Mouse (Mus musculus) limb, embryonic 10.5 days (tissue): ENCODE results near the gene Setd6. TPM values are rescaled to one million over a fixed set of nuclear protein-coding genes. Genes with fewer than 3 reads are reported as not detected.

ENCODE experiments used
- DNase-seq: peaks from one replicate; pipeline ENCODE4 v3.0.0-alpha.2; 2017; ENCODE audit warnings: low spot score
- H3K27ac ChIP-seq: fragments of 300-500 bp; sonication (generic); 2 replicates; pipeline ENCODE4 v1.5.1; 2016; ENCODE audit warnings: mild to moderate bottlenecking
- H3K27me3 ChIP-seq: fragments of 300-500 bp; sonication (generic); 2 replicates; pipeline ENCODE4 v1.6.1; 2016; ENCODE audit warnings: low read depth, mild to moderate bottlenecking; ENCODE audit not compliant: poor library complexity, severe bottlenecking
- H3K36me3 ChIP-seq: fragments of 300-500 bp; sonication (generic); 2 replicates; pipeline ENCODE4 v1.6.1; 2016; ENCODE audit warnings: mild to moderate bottlenecking, moderate library complexity
- H3K4me1 ChIP-seq: fragments of 300-500 bp; sonication (generic); 2 replicates; pipeline ENCODE4 v1.6.1; 2016
- H3K4me3 ChIP-seq: fragments of 300-500 bp; sonication (generic); 2 replicates; pipeline ENCODE4 v1.5.1; 2016; ENCODE audit warnings: mild to moderate bottlenecking, moderate library complexity
- H3K9me3 ChIP-seq: fragments of 300-500 bp; sonication (generic); replicated peaks from 2 replicates; pipeline ENCODE4 v1.6.1; 2016; ENCODE audit warnings: mild to moderate bottlenecking
- WGBS: fragments of 180-500 bp; shearing (Covaris S2); methylation state at CpG from one replicate; pipeline ENCODE4 v1.1.7; 2016; 5-methylcytosine and 5-hydroxymethylcytosine counted together
- polyA plus RNA-seq: library from polyadenylated mRNA; unstranded; fragments of >200 nt; fragmentation: Nextera tagmentation; extraction: Ambion mirVana; gene quantifications from 2 replicates; pipeline ENCODE4 v1.2.1, GENCODE M21; 2016

Gene Setd6
- polyA plus RNA-seq, result 16.7 and 22.6 TPM in 2 replicates

DNA sequence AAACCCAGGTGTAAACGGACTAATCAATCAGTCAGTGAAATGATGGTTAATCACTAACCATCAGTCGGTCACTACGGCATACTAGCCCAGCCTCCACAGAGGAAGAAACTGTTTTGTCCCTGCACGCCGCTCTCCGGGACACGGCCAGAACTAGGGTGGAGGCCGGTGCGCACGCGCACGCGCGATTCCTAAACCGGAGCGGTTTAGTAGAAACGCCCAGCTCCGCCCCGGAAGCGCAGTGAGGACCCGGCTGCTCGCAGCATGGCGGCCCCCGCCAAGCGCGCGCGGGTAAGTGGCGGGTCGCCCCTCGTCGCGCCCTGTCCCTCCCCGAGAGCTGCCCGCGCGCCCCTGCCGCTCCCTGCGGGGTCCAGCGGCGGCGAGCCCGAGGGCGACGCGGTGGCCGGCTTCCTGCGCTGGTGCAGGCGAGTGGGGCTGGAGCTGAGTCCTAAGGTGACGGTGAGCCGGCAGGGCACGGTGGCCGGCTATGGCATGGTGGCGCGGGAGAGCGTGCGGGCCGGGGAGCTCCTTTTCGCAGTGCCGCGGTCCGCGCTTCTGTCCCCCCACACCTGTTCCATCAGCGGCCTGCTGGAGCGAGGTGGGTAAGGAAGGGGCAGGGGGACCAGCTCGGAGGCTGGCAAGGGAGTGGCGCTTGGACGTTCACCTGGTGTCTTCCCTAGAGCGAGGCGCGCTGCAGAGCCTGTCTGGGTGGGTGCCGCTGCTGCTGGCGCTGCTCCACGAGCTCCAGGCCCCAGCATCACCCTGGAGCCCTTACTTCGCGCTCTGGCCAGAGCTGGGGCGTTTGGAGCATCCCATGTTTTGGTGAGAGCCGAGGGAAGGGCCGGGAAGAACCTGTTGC, at the start of gene Setd6:
Gene Setd6 (plus strand): TSS at position 206 of the 856 bp plus-strand sequence.
- peaks cover 42% of the 10 kb centered on the region for H3K36me3 ChIP-seq
- no peaks in the 10 kb centered on the region for H3K9me3 ChIP-seq
- H3K4me3 ChIP-seq, result peak within 1 kb of the TSS; percentile 95
- peak within 1 kb of the TSS; percentile 92 for H3K27ac ChIP-seq
- under 1% methylated on average over 79 of the region's 79 CpGs for WGBS
- no peaks in the 10 kb centered on the region for H3K27me3 ChIP-seq
- peaks cover 27% of the 10 kb centered on the region for H3K4me1 ChIP-seq
- DNase-seq, result peak; percentile 92

- Histone ChIP-seq H3K4me1 (peaks cover 4% of the 10 kb centered on the region; the same call in 1 of the 2 replicates), H3K36me3 (no peaks in the 10 kb centered on the region), H3K4me3 (no peak overlapping the region), H3K27ac (no peak overlapping the region), H3K9me3 (no peaks in the 10 kb centered on the region), H3K27me3 (peaks cover 7% of the 10 kb centered on the region)
- DNase-seq, result no peak
- 59% methylated on average over 8 of the region's 8 CpGs for WGBS
Measured at GRCm38 (mm10) chr8:95668163-95668958, 47.3 kb upstream of the Setd6 start.

GRCm38 (mm10) chr8:95669967-95670366, 45.7 kb upstream of the Setd6 start:
- Histone ChIP-seq H3K9me3 (no peaks in the 10 kb centered on the region), H3K4me1 (peaks cover 4% of the 10 kb centered on the region; the same call in 1 of the 2 replicates)
- 76% methylated on average over 2 of the region's 2 CpGs for WGBS

DNA sequence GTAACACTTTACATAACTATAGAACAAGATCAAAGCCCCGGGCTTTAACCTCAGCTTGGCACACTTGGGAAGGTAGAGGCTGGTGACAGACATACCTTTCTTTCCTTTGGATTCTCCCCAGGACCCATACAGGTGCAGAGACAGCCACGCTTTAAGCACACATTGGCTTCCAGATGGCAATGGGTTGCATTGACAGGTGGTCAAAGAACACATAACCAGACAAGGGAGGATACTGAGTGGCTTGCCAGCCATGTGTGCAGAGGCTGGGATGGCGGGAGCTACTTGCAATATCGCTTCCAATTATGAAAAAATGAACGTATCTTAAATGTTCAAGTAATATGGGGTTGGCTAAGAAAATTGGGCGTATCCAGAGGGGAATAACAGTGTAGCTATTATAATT, 43.8 kb upstream of the Setd6 start:
- H3K4me3 ChIP-seq, result no peak overlapping the region
- 84% methylated on average over 6 of the region's 6 CpGs for WGBS

More at GRCm38 (mm10) chr8:95669967-95670366, 45.7 kb upstream of the Setd6 start:
- Histone ChIP-seq H3K4me3 (no peak overlapping the region), H3K27me3 (peaks cover 23% of the 10 kb centered on the region), H3K36me3 (no peaks in the 10 kb centered on the region), H3K27ac (no peak overlapping the region)
- no peak for DNase-seq

DNA sequence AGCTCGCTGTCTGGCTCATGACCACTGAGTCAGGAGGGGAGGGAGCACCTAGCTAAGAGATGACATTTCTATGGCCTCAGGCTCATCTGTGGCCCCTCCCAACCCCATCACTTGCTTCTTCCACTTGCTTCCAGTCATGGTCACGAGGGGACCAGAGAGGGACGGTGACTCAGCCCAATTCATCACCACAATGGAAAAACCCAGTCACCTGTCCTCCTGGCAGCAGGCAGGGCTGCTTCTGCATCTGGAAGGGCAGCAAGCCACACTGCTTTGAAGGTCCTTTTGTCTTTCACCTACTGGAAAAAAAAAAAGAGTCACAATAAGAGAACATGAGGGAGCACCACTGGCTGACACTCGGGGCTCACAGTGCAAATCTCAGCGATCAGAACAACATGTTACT, 42.9 kb upstream of the Setd6 start:
- no peak for DNase-seq
- no peak overlapping the region for H3K27ac ChIP-seq
- WGBS, result 79% methylated on average over 5 of the region's 5 CpGs
- H3K36me3 ChIP-seq, result no peaks in the 10 kb centered on the region
- no peaks in the 10 kb centered on the region for H3K9me3 ChIP-seq
- peaks cover 12% of the 10 kb centered on the region for H3K4me1 ChIP-seq
- H3K4me3 ChIP-seq, result no peak overlapping the region
- peaks cover 51% of the 10 kb centered on the region for H3K27me3 ChIP-seq

More for the DNA sequence above, 43.8 kb upstream of the Setd6 start:
- H3K36me3 ChIP-seq, result no peaks in the 10 kb centered on the region
- peaks cover 4% of the 10 kb centered on the region; the same call in 1 of the 2 replicates for H3K4me1 ChIP-seq
- H3K27ac ChIP-seq, result no peak overlapping the region
- DNase-seq, result no peak
- peaks cover 42% of the 10 kb centered on the region for H3K27me3 ChIP-seq
- no peaks in the 10 kb centered on the region for H3K9me3 ChIP-seq

DNA sequence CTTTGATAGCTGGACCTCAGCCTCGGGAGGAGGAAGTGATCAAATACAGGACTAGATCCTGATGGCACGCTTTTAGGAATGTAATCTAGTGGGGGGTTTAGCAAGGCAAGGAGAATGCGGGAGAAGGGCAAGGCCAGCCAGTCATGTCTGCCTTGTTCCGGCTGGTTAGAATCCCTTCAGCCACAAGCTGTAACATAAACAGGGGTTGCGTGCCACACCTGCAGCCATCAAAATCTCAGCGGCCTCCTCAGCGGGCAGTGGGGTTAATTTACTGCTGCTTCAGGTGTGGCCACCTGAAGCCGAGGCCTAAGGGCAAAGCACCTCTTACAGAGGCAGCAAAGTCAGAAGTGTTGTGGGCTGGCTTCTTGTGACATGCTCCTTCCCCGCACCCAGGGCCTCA, 39.0 kb upstream of the Setd6 start, which contains the start of gene Ndrg4:
Gene Ndrg4 (plus strand): TSS at position 350 of the 400 bp plus-strand sequence.
- H3K4me1 ChIP-seq, result peaks cover 16% of the 10 kb centered on the region
- DNase-seq, result peak; percentile 35
- peak within 1 kb of the TSS; percentile 65 for H3K27ac ChIP-seq
- H3K4me3 ChIP-seq, result peak within 1 kb of the TSS; percentile 63
- peaks cover 90% of the 10 kb centered on the region for H3K27me3 ChIP-seq
- no peaks in the 10 kb centered on the region for H3K36me3 ChIP-seq
- H3K9me3 ChIP-seq, result no peaks in the 10 kb centered on the region
- WGBS, result 33% methylated on average over 9 of the region's 9 CpGs

- peaks cover 16% of the 10 kb centered on the region for H3K4me1 ChIP-seq
- H3K9me3 ChIP-seq, result no peaks in the 10 kb centered on the region
- no peaks in the 10 kb centered on the region for H3K36me3 ChIP-seq
- peak overlapping the region; percentile 65 for H3K27ac ChIP-seq
- peak overlapping the region; percentile 63 for H3K4me3 ChIP-seq
- peak; percentile 41 for DNase-seq
- 2% methylated on average over 39 of the region's 48 CpGs for WGBS
- peaks cover 93% of the 10 kb centered on the region for H3K27me3 ChIP-seq
Measured at GRCm38 (mm10) chr8:95677591-95678023, 38.1 kb upstream of the Setd6 start.

DNA sequence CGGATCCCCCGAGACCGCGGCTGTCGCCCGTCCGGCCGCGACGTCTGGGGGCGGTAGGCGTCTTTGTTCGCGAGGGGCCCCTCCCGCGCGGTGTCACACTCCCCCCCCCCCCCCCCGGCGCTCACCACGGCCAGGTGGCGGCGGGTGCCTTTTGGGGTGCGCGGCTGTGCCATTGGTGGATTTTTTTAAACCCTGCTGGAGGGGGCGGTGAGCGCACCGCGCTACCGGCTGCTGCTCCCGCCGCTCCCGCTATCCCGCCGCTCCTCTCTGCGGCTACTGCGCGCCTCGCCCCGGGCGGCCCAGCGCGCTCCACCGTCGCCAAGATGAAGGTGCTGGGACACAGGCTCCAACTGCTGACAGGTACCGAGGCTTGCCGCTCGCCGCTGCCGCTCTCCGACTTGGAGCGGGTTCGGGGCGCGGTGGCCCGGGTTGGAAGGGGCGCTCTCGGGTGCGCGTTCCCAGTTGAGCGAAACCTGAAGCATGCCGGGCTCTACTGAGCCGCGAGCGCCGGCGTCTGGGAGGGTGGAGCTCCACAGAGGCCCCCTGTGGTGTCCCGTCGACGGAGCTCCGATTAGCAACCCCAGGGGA, 37.6 kb upstream of the Setd6 start:
- peaks cover 16% of the 10 kb centered on the region for H3K4me1 ChIP-seq
- peaks cover 88% of the 10 kb centered on the region for H3K27me3 ChIP-seq
- peak; percentile 63 for DNase-seq
- WGBS, result under 1% methylated on average over 50 of the region's 70 CpGs
- H3K27ac ChIP-seq, result peak overlapping the region; percentile 65
- peak overlapping the region; percentile 63 for H3K4me3 ChIP-seq
- no peaks in the 10 kb centered on the region for H3K9me3 ChIP-seq
- no peaks in the 10 kb centered on the region for H3K36me3 ChIP-seq

DNA sequence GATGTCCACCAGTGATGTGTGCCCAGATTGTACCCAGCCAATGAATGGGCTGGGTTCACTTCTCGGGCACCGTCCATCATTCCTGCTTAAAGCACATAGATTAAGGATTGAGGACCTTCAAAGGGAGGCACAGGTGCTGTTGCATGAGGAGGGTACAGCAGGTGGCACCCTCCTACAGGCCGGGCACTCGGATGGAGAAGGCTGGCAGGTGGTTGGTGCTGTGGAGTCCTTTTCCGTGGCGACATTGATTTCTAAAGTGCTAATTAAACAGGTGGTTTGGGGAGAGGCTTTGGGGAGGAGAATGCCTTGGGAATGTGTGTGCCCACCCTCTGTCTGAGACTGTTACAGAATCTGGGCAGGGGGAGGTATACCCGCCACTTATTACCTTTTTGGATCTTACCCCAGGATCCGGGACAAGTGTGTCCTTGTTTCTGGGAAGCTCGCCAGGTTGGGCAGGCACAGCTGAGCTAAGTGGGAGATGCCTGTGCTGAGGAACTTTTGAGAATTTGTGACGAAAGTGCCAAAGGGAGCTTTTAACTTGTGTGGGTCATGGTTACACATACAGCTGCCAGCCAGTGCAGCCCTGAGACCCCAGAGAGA, 27.5 kb upstream of the Setd6 start:
- 83% methylated on average over 10 of the region's 10 CpGs for WGBS
- H3K4me1 ChIP-seq, result no peaks in the 10 kb centered on the region

DNA sequence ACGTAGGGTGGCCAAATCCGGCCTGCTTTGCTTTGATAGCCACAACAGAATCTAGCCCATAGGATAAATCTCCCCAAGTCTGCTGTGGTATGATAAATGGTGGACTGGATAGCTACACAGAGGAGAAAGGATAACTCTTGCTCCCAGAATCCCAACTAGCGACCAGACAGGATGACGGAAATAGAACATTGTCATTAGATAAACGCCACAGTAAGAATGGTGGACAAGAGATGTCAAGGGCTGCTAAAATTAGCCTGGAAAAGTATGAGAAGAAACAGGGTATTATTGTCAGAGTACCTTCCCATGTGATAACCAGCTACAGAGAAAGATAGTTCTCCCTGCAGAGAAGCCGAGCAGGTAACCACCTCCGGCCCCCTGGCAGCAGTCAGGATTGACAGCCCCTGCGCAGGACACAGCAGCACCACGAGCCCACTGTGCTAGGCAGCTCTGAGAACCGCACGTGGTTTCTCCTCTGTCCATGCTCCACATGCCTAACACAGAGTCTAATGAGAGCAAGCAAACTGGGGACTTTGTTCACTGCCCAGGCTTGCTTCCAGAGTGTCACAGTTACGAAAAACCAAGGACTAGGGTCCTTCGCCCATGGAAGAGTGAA, 24.6 kb upstream of the Setd6 start:
- H3K4me3 ChIP-seq, result no peak overlapping the region
- peaks cover 9% of the 10 kb centered on the region for H3K4me1 ChIP-seq
- H3K9me3 ChIP-seq, result no peaks in the 10 kb centered on the region
- no peak overlapping the region for H3K27ac ChIP-seq
- 81% methylated on average over 13 of the region's 13 CpGs for WGBS
- peaks cover 39% of the 10 kb centered on the region for H3K27me3 ChIP-seq
- H3K36me3 ChIP-seq, result no peaks in the 10 kb centered on the region
- no peak for DNase-seq

More for the DNA sequence above, 27.5 kb upstream of the Setd6 start:
- Histone ChIP-seq H3K4me3 (no peak overlapping the region), H3K27me3 (peaks cover 15% of the 10 kb centered on the region), H3K27ac (no peak overlapping the region), H3K9me3 (no peaks in the 10 kb centered on the region), H3K36me3 (no peaks in the 10 kb centered on the region)
- no peak for DNase-seq

DNA sequence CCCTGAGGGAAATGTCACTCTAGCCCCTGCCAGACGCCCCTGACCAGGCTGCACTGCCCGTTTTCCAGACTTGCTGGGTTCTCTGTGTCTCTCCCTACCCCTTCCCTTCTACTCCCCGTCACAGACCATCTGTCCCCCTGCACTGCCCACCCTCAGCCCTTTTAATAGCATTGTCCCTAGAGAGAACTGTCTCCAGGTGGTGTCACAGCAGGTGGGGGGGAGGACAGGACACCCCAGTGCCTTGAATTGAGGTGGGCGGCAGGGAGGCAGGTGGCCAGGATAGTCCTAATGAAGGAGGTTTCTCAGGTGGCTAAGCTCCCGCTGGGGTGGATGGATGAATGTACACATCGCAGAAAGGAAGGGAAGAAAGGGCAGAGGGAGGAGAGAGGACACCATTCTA, 21.1 kb upstream of the Setd6 start:
- WGBS, result 22% methylated on average over 6 of the region's 6 CpGs
- Histone ChIP-seq H3K4me1 (peaks cover 14% of the 10 kb centered on the region), H3K27ac (no peak overlapping the region), H3K4me3 (no peak overlapping the region), H3K36me3 (no peaks in the 10 kb centered on the region), H3K9me3 (no peaks in the 10 kb centered on the region), H3K27me3 (peaks cover 54% of the 10 kb centered on the region)
- DNase-seq, result no peak

DNA sequence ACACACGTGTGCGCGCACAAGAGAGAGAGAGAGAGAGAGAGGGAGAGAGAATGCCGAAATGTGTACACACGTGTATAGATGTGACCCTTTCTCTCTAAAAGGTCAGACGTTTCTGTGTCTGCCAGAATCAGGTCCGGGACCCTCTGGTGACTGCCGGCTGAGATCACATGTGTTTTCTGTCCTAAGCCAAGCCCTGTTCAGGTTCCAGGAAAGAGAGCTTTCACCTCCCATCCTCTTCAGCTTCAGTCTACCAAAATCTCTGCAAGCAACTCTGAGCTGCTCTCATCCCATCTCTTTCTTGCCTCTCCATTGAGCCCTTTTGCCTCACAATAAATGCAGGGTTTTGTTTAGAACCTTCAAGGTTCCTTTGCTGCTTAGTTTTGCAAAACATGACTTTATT, 19.0 kb upstream of the Setd6 start:
- peaks cover 59% of the 10 kb centered on the region for H3K27me3 ChIP-seq

More for the DNA sequence above, 19.0 kb upstream of the Setd6 start:
- Histone ChIP-seq H3K9me3 (no peaks in the 10 kb centered on the region), H3K4me3 (no peak overlapping the region), H3K36me3 (no peaks in the 10 kb centered on the region), H3K4me1 (peaks cover 14% of the 10 kb centered on the region), H3K27ac (no peak overlapping the region)
- no peak for DNase-seq
- WGBS, result 73% methylated on average over 8 of the region's 8 CpGs
